Mouse (Mus musculus): ENCODE data around the gene Enho.

The Enho gene

GRCm38 (mm10) chr4:41662723-41663122 is 22.6 kb upstream of the Enho start:
- no peak for DNase-seq

DNA sequence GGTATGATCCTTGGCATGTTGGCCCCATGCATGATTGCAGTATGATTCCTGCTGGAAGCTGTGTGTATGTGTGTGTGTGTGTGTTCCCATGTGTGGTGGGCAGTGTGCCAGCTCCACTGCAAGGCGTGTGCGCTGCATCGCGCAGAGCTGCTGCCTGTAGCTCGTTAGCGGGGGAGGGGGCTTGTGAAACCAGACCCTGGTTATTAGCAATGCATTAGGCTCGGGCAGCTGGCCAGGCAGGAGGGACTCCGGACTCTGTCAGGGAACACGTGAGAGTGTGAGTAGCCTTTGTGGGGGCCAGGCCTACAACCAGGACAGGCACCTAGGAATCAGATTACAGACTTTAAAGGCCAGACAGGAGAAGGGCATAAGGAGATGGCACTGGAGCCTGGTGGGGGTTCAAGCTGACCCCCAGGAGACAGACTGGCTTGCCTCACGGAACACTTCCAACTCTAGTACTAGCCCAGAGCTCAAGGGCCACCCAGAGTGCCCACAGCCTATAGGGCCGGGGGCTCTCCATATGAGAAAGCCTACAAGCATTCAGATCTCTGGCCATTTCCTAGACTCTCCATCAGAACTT is 20.8 kb upstream of the Enho start:
- no peak for DNase-seq

DNA sequence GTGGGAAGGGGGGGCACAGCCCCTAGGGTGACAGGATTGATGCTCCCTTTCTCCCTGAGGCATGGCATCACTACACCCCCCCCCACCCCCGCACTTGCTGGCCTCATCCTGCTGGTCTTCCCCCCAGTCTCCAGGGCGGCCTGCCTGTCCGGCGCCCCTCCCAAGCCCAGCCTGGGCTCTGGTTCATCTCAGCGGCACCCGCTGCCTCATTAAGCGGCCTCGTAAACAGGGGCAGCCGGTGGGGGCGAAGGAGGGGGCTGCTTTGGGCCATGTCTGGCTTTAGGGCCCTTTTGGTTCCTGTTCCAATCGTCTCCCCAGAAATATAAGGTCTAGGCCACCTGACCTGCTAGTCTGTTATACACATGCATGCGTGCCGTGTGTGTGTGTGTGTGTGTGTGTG is 19.4 kb upstream of the Enho start:
- DNase-seq: no peak

DNA sequence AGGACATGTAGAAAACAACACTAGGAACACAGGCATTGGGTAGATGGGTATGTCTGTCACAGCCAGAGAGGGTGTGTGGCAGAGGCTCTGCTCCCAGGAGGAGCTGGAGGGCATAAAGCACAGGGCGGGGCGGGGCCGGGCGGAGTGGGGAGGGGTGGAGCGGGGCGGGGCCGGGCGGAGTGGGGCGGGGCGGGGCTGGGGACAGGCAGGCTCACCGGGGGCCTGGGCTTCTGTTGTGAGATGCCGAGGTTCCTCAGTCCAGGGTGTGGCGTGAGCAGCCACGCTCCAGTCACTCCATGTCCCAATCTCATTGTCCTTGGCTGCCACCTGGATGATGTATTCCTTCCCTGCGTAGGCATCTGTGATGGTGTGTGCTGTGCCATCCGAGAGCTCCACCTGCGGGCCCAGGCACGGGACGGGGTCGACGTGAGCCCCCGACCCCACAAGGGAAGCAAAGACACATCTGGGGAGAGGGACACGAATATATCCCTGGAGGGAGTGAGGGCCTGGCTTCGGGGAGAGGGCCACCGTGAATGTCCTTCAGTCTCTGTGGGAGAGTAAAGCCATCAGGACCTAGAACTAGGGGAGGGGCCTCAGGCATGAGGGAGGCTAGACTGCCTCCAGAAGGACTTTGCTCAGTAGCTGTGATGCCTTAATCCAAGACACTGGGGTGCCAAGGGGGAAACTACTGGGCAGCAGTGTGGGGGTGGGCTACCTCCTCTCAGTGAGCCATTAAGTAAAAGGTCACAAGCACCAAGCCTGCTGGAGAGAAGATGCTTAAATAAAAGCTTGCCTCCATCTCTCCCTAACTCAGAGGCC is 18.7 kb upstream of the Enho start:
- no peak for DNase-seq

DNA sequence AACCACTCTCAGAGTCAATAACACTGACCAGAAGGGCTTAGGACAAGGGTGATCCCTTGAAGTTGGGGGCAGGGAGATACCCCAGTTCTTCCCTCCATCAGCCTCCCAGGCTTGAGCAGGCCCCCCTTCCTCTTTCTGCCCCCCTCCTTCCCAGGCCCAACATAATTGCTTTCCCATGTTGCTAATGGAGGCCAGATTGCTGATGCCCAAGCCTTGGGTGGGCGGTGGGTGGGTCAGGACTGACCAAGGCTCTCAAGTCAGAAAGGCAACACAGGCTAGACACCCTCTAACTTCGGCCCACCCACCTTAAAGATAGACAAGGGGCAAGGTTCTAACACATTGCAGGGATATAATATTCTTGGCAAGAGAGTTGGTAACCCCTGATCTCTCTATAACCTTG is 15.4 kb upstream of the Enho start:
- no peak for DNase-seq

GRCm38 (mm10) chr4:41654217-41654616 is 14.1 kb upstream of the Enho start:
- peak; percentile 37 for DNase-seq

- DNase-seq: no peak
Measured at GRCm38 (mm10) chr4:41653730-41654129, 13.6 kb upstream of the Enho start.

DNA sequence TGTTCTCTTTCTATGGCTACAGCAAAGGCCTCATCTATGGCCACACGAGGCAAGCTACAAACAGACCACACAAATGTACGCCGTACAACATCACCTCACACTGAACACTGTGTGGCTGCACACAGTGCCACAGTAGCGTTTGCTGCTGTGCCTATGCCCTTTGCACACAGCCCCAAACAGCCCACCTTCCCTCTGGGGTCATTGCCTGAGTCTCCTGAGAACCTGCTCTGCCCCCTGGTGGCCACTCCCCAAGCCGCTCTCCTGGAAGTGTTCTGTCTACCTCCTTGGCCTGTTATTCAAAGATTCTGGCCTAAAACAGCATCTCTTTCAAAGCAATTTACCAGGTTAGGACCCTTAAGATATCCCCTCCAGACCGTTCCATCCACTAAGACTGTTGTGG is 13.2 kb upstream of the Enho start:
- peak; percentile 76 for DNase-seq

DNA sequence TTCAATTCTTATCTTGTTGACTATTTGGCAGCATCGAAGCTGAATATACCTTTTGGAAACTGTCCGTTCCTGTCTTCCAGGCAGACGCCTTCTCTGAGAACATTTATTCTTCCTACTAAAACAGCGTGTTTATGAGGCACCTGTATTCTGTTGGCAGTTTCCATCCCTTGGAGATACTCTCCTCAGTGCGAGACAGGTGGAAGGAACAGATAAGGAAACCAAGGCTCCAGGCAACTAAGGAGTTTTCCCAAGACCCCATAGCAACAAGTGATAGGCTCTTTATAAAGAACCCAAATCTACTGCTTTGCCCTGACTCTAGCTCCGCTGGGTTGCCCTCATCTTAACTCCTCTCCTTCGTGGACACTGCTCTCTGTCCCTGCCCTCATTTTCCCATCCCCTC is 8.5 kb upstream of the Enho start:
- DNase-seq: no peak

- DNase-seq: no peak
Measured at GRCm38 (mm10) chr4:41648157-41648556, 8.0 kb upstream of the Enho start.

DNA sequence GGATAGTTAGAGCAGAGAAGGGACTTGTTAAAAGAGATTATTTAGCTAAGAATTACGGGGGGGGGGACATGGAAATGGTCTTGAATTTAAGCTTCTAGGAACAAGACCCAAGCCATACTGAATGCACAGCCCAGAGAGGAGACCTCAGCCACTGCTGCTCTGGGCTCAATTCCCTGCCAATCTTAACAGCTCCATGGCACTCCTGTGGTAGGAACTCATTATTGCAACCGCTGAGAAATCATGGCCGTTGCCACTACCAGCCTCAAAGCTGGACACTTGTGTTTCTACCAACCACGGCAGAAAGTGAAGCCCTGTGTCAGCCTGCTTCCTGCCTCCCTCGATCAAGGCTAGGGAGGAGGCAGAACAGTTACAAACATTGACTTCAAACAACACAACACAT is 5.4 kb upstream of the Enho start:
- no peak for DNase-seq

- no peak for DNase-seq
Measured at GRCm38 (mm10) chr4:41641199-41641822, 1.2 kb upstream of the Enho start.

DNA sequence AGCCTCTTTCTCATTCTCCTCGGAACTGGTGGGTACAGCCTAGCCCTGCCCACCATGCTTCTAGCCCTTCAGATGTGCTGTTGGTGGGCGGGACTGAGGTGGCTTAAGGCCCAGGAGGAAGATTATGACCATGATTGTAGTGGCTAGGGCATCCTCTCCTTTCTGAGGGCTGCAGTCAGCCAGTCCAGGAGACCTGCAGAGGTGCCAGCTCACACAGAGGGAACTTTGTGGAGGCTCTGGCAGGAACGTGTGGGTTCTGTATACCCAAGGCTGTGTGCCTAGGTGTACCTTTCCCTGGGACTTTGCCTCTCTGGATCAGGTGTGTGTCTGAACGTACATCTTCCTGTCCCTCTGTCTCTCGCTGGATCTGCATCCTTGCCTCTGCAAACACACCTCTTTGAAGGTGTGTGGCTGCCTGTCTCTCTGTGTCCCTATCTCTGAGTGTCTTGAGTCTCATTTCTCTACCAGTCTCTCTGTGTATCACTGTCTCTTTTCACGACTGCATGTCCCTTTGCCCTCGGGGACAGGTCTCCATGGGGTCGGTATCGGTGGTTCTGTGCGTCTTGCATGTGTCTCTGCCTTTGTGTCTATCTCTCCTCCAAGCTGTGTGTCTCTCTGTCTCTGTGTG is 796 bp downstream of the Enho start:
- DNase-seq: no peak

DNA sequence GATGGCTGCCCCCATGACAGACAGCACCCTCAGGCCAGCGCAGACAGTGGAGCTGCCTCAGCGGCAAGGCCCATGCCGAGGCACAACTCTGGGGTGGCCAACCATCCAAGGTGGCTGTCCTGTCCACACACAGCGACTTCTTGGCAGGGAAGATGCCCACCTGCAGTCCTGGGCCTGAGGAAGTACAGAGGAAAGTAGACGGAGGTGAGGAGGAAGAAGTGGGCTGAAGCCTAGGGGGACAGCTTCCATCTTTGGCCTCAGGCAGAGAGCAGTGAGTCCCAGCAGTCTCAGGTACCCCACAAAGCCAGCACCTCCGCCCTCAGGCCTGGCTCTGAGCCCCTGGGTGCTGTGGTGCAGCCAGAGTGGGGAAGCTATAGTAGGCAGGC is 1.3 kb downstream of the Enho start:
- no peak for DNase-seq

DNA sequence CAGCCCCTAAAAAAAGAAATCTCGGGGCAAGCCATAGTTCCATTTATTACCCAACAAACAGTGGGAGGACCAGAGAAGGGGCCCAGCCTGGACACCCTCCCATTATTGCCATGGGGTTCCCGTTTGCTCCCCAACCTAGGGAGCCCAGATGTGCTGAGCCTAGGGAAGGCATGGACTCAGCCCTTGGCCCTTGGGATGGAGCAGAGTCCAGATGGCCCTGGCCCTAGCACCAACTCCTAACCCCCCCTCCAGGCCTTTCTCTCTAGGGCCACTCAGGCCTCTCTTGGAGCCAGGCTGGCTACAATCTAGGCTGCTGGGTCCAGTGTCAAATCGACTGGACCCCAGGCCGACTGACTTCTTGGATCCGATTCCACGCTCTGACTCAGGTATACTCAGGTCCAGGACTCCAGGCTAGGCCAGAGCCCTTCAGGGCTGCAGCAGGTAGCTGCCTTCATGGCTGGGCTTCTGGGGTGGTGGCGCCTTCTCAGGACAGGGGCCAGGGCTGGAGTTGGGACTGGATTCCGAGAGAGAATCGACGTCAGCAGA is 1.9 kb downstream of the Enho start:
- DNase-seq: no peak

DNA sequence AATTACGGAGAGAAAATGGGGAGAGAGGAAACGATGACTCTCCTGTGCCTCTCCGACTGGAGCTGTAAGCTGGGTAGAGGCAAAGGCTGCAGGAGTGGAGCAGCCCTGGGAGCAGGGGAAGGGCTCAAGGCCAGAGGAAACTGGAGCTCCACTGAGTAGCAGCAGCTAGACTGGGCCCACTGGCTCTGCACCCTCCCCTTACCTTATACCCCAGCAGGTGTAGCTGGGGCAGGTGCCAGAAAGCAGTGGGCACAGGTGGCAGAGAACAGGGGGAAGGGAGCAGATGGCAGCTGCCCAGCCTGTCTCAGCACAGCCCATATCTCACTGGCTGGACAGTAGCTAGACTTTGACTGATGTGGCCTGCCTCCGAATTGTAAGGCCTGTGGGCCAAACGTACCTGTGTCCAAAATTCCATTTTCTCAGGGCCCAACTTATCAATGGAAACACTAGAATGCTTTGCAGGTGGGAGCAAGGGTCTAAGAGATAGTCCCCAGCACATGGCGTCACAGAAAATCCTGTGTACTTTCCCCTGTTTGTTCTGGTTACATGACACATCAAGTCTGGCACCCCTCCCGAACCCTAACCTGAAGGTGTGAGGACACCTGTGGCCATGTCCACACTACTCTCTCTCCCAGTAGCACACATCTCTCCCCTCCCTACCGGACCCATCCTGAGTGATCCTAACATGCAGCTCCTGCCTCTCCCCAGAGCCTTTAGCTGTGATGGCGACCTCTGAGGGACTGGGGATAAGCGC is 3.1 kb downstream of the Enho start:
- no peak for DNase-seq

GRCm38 (mm10) chr4:41636366-41636765 is 3.8 kb downstream of the Enho start:
- no peak for DNase-seq

GRCm38 (mm10) chr4:41635906-41636305 is 4.2 kb downstream of the Enho start:
- no peak for DNase-seq

GRCm38 (mm10) chr4:41635224-41635623 is 4.9 kb downstream of the Enho start:
- DNase-seq: no peak

- no peak for DNase-seq
Measured at GRCm38 (mm10) chr4:41634631-41635030, 5.5 kb downstream of the Enho start.

DNA sequence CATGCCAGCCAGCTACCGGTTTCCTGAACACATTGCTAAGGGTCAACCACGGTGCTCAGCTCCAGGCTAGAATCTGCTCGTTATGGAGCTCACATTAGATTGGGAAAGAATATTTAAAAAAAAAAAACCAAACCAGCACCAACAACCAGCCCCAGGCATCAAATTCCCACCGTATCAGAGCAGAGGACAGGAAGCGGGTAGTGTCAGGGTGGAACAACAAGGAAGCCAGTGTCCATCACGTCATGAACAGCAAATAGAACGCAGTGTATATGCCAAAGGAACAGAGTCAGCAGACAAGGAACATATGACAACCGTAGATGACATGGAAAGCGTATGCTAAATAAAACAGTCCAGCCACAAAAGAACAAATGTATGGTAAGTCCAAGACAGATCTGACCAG is 7.1 kb downstream of the Enho start:
- no peak for DNase-seq

DNA sequence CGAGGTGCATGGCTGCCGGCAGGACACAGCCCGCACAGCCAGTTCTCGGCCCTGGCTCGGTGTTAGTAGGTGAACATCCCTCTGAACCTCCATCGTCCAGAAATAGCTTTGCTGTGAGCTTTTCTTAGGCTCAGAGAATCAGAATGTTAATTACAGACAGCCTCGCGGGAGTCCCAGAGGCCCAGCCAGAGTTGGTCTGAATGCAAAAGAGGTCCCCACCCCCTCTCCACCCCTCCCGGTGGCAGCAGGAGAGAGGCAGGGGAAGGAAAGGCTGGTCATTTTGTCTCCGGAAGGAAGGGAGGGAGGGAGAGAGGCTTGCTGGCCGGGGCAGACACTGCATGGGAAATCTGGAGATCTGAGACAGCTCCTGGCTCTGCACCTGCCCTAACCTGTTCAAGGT is 8.7 kb downstream of the Enho start:
- no peak for DNase-seq

DNA sequence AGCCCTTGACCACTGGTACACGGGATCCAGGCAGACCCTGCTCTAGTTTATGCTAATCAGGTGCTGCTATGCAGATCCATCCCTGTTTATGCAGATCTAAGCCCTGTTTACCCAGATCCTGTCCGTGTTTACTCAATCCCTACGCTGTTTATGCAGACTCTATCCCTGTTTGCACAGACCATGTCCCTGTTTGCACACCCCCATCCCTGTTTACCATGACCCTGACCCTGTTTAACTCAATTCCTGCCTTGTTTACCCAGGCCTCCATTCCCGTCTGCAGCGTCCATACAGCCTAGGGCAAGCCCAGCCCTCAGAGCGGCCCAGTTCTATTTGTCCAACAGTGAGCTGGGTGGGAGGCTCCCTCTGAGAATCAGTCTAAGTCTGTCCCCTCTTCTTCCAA is 9.9 kb downstream of the Enho start:
- no peak for DNase-seq
